Mouse (Mus musculus): ENCODE data around the gene Fras1. TPM values are rescaled to one million over a fixed set of nuclear protein-coding genes. Genes with fewer than 3 reads are reported as not detected.
A peak's percentile ranks its signal among the peaks of the same experiment; 100 is the strongest.

Gene Fras1
- total and polyA plus RNA-seq, 2 experiments from 2014 or later = 2.2 to 6.2 TPM

- no peak overlapping the region for H3K9ac ChIP-seq
- 44% methylated on average over 17 of the region's 17 CpGs for WGBS
- no peaks in the 10 kb centered on the region for H3K36me3 ChIP-seq (ENCODE audit: insufficient read depth)
- ATAC-seq = peak; percentile 29; the same call in 1 of the 2 replicates
- TF ChIP-seq CTCF (IDR thresholded peaks at IDR 0.05; ENCODE audit: low read depth) = no peak
- H3K9me3 ChIP-seq (ENCODE audit: low read length) = no peaks in the 10 kb centered on the region
- no peak for DNase-seq
- H3K4me1 ChIP-seq (ENCODE audit: insufficient read depth) = 0 out of 2 replicates have a peak, but pooled peaks cover 2% of the 10 kb centered on the region
- H3K4me2 ChIP-seq (ENCODE audit: low read depth) = no peak overlapping the region
- H3K4me3 ChIP-seq (ENCODE audit: low read depth, low read length) = no peak overlapping the region
- no peak overlapping the region for H3K27ac ChIP-seq (ENCODE audit: low read depth, low read length)
- H3K27me3 ChIP-seq (ENCODE audit: insufficient read depth, low read length) = no peaks in the 10 kb centered on the region
These were observed 261.5 kb downstream of the Fras1 start for GRCm38 (mm10) chr5:96635146-96635862.

GRCm38 (mm10) chr5:96635866-96636265, 262.1 kb downstream of the Fras1 start:
- Histone ChIP-seq H3K4me3 (ENCODE audit: low read depth, low read length) (no peak overlapping the region), H3K4me1 (ENCODE audit: insufficient read depth) (0 out of 2 replicates have a peak, but pooled peaks cover 2% of the 10 kb centered on the region), H3K9ac (no peak overlapping the region), H3K27me3 (ENCODE audit: insufficient read depth, low read length) (no peaks in the 10 kb centered on the region), H3K4me2 (ENCODE audit: low read depth) (no peak overlapping the region), H3K36me3 (ENCODE audit: insufficient read depth) (no peaks in the 10 kb centered on the region), H3K9me3 (ENCODE audit: low read length) (no peaks in the 10 kb centered on the region), H3K27ac (ENCODE audit: low read depth, low read length) (no peak overlapping the region)
- WGBS = 58% methylated on average over 5 of the region's 5 CpGs
- ATAC-seq = peak; percentile 50
- peak; percentile 32 for DNase-seq
- no peak for TF ChIP-seq CTCF (IDR thresholded peaks at IDR 0.05; ENCODE audit: low read depth)

DNA sequence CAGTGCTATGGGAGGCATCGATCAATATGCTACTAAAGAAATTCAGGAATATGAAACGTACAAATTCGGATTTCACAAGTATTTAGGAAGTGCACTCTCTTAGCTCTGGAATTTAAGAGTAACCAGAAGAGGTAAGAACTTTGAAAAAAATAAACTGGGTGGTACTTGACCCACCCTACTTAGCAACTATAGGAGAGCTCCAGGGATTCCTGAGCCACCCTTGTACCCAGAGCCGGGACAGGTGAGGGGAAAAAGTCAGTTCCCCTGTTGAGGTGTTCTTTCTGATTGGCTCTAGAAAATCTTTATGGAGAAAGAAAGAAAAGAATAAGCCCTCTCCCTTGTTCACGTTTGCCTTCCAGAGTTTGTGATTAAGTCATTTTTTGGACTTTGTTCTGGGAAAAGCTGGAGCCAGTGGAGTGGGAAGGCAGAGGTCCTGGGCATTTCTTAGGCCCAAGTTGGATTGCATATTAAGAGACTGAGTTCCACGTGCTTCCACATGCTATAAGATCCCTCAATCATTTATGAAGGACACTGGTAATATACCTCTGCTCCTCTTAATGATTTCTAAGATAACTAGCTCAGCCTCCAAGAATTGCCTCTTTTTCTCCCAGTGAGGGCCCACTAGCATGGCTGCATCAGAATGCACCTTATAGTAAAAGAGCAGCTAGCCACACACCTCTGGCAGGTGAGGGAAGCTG, 265.6 kb downstream of the Fras1 start:
- H3K9me3 ChIP-seq (ENCODE audit: low read length) = no peaks in the 10 kb centered on the region
- ATAC-seq = no peak
- no peak for TF ChIP-seq CTCF (IDR thresholded peaks at IDR 0.05; ENCODE audit: low read depth)
- no peaks in the 10 kb centered on the region for H3K27me3 ChIP-seq (ENCODE audit: insufficient read depth, low read length)
- H3K4me2 ChIP-seq (ENCODE audit: low read depth) = no peak overlapping the region
- 0 out of 2 replicates have a peak, but pooled peaks cover 2% of the 10 kb centered on the region for H3K4me1 ChIP-seq (ENCODE audit: insufficient read depth)
- H3K4me3 ChIP-seq (ENCODE audit: low read depth, low read length) = no peak overlapping the region
- H3K36me3 ChIP-seq (ENCODE audit: insufficient read depth) = no peaks in the 10 kb centered on the region
- H3K9ac ChIP-seq = no peak overlapping the region
- no peak overlapping the region for H3K27ac ChIP-seq (ENCODE audit: low read depth, low read length)
- DNase-seq = no peak
- 86% methylated on average over 6 of the region's 6 CpGs for WGBS

GRCm38 (mm10) chr5:96641297-96641696, 267.5 kb downstream of the Fras1 start:
- DNase-seq (no peak), ATAC-seq (no peak)
- no peak for TF ChIP-seq CTCF (IDR thresholded peaks at IDR 0.05; ENCODE audit: low read depth)
- 89% methylated on average over 2 of the region's 2 CpGs for WGBS
- no peak overlapping the region for H3K4me3 ChIP-seq (ENCODE audit: low read depth, low read length)
- no peaks in the 10 kb centered on the region for H3K27me3 ChIP-seq (ENCODE audit: insufficient read depth, low read length)
- no peak overlapping the region for H3K9ac ChIP-seq
- H3K4me1 ChIP-seq (ENCODE audit: insufficient read depth) = no peaks in the 10 kb centered on the region
- no peak overlapping the region for H3K4me2 ChIP-seq (ENCODE audit: low read depth)
- H3K9me3 ChIP-seq (ENCODE audit: low read length) = no peaks in the 10 kb centered on the region
- no peaks in the 10 kb centered on the region for H3K36me3 ChIP-seq (ENCODE audit: insufficient read depth)
- H3K27ac ChIP-seq (ENCODE audit: low read depth, low read length) = no peak overlapping the region

GRCm38 (mm10) chr5:96675676-96676075, 301.9 kb downstream of the Fras1 start:
- ATAC-seq (peak; percentile 83), DNase-seq (peak; percentile 44)
- WGBS = 47% methylated on average over 4 of the region's 4 CpGs
- H3K9ac ChIP-seq = no peak overlapping the region
- no peaks in the 10 kb centered on the region for H3K36me3 ChIP-seq (ENCODE audit: insufficient read depth)
- no peaks in the 10 kb centered on the region for H3K4me1 ChIP-seq (ENCODE audit: insufficient read depth)
- H3K27ac ChIP-seq (ENCODE audit: low read depth, low read length) = no peak overlapping the region
- no peak for TF ChIP-seq CTCF (IDR thresholded peaks at IDR 0.05; ENCODE audit: low read depth)
- no peak overlapping the region for H3K4me3 ChIP-seq (ENCODE audit: low read depth, low read length)
- no peak overlapping the region for H3K4me2 ChIP-seq (ENCODE audit: low read depth)
- H3K9me3 ChIP-seq (ENCODE audit: low read length) = no peaks in the 10 kb centered on the region
- H3K27me3 ChIP-seq (ENCODE audit: insufficient read depth, low read length) = no peaks in the 10 kb centered on the region

DNA sequence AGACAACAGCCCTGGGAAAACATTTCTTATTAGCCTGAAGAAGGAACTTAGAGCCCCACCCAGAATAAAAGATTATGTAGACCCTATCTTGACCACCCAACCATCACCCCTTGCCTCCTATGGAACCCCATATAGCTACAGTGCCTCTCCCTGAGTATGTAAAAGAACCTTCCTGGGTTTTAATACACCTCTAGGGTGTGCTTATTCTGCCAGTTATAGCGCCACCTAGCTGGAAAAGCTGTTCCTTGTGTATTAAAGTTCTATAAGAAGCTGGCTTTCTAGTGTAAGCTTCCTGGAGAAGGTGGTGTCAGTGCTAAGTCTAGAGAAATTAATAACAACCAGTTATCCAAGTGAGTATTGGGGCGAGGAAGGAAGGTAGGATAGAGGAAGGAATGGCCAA, 303.7 kb downstream of the Fras1 start:
- DNase-seq (peak; percentile 60), ATAC-seq (no peak)
- Histone ChIP-seq H3K27me3 (ENCODE audit: insufficient read depth, low read length) (no peaks in the 10 kb centered on the region), H3K4me3 (ENCODE audit: low read depth, low read length) (no peak overlapping the region), H3K36me3 (ENCODE audit: insufficient read depth) (no peaks in the 10 kb centered on the region), H3K4me1 (ENCODE audit: insufficient read depth) (0 out of 2 replicates have a peak, but pooled peaks cover 3% of the 10 kb centered on the region), H3K9me3 (ENCODE audit: low read length) (no peaks in the 10 kb centered on the region), H3K27ac (ENCODE audit: low read depth, low read length) (no peak overlapping the region), H3K4me2 (ENCODE audit: low read depth) (no peak overlapping the region), H3K9ac (no peak overlapping the region)
- TF ChIP-seq CTCF (IDR thresholded peaks at IDR 0.05; ENCODE audit: low read depth) = peak; percentile 53
- WGBS = 39% methylated on average over 2 of the region's 2 CpGs

DNA sequence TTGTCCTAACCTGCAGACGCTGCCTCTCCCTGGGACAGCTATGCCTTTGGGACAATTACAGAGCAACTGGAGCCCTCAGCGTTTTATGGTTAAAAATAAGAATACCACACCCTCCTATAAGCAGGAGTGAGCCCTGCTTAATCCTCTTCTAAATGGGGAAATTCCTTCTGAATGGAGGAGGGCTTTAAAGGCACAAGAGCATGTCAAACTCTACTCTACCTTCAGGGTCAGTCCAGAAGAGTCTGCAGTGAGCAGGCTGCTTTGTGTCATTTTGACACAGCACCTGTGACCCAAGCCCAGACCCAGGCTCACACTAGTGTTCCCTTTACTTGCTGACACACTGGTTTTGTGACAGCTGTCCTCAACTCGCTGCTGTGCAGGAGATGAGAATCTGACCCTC, 307.3 kb downstream of the Fras1 start:
- WGBS = 39% methylated on average over 3 of the region's 3 CpGs
- no peak for TF ChIP-seq CTCF (IDR thresholded peaks at IDR 0.05; ENCODE audit: low read depth)
- no peak for DNase-seq
- no peaks in the 10 kb centered on the region for H3K27me3 ChIP-seq (ENCODE audit: insufficient read depth, low read length)
- H3K27ac ChIP-seq (ENCODE audit: low read depth, low read length) = no peak overlapping the region
- H3K9me3 ChIP-seq (ENCODE audit: low read length) = no peaks in the 10 kb centered on the region
- H3K9ac ChIP-seq = no peak overlapping the region
- 0 out of 2 replicates have a peak, but pooled peaks cover 3% of the 10 kb centered on the region for H3K4me1 ChIP-seq (ENCODE audit: insufficient read depth)
- no peak for ATAC-seq
- no peak overlapping the region for H3K4me3 ChIP-seq (ENCODE audit: low read depth, low read length)
- no peak overlapping the region for H3K4me2 ChIP-seq (ENCODE audit: low read depth)
- no peaks in the 10 kb centered on the region for H3K36me3 ChIP-seq (ENCODE audit: insufficient read depth)

Measured in forebrain, postnatal 0 days (tissue).